Mouse (Mus musculus) bone marrow macrophage, adult 2 months (primary cell): ENCODE measurements around the gene Htra2.

ENCODE experiments used
- CTCF ChIP-seq: IDR thresholded peaks from 2 replicates; pipeline ENCODE4 v1.5.1; 2012; ENCODE audit warnings: low read depth, mild to moderate bottlenecking, low read length, moderate library complexity
- POLR2A ChIP-seq: IDR thresholded peaks from 2 replicates; pipeline ENCODE4 v1.6.1; 2012; ENCODE audit warnings: mild to moderate bottlenecking, low read depth, low read length, borderline replicate concordance

DNA sequence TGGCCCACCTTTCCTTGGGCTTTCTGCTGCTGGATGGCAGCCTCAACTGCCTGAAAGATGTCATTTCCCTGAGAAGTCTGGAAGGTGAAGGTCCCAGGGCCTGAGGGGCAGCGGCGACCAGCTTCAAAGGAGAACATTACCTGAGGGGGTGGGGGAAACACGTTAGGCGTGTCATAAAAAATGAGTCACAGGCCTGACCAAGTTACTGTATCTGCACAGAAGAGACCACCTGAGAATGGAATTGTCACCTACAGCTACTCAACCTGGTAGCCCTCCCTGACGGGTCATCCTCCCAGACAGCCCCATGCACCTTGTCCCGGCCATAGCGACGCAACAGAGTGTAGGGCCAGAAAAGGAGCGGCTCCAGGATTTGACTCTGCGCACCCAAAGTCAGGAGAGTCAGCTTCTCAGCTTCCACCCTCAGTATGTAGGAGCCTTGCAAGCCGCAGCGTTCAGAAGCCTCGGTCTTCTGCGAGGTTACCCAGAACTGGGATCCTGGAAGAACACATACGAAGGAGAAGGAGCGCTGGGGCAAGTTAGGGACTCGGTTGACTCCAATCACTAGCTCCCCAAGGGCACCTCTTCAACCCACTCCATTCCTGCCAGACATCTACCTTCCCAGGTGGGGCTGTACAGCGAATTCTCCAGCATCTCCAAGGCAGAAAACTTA lies 23.0 kb downstream of the Htra2 start:
- TF ChIP-seq CTCF (no peak; the same call in 1 of the 2 replicates), POLR2A (no peak)
